Mouse (Mus musculus) adrenal gland, adult 8-10 months (tissue): Measurements from ENCODE around the gene Klhl4. TPM values are rescaled to one million over a fixed set of nuclear protein-coding genes. Genes with fewer than 3 reads are reported as not detected.

Experiments
- DNase-seq: peaks from one replicate; pipeline ENCODE4 v3.0.0; 2022
- total RNA-seq, 4 experiments: library from RNA; stranded (reverse); gene quantifications; 2 replicates each; pipeline ENCODE4 v1.2.4; 2022

Klhl4 gene
- total RNA-seq, result 1 to 10 TPM; 1.6 to 3.0 (median 2.3) TPM

DNA sequence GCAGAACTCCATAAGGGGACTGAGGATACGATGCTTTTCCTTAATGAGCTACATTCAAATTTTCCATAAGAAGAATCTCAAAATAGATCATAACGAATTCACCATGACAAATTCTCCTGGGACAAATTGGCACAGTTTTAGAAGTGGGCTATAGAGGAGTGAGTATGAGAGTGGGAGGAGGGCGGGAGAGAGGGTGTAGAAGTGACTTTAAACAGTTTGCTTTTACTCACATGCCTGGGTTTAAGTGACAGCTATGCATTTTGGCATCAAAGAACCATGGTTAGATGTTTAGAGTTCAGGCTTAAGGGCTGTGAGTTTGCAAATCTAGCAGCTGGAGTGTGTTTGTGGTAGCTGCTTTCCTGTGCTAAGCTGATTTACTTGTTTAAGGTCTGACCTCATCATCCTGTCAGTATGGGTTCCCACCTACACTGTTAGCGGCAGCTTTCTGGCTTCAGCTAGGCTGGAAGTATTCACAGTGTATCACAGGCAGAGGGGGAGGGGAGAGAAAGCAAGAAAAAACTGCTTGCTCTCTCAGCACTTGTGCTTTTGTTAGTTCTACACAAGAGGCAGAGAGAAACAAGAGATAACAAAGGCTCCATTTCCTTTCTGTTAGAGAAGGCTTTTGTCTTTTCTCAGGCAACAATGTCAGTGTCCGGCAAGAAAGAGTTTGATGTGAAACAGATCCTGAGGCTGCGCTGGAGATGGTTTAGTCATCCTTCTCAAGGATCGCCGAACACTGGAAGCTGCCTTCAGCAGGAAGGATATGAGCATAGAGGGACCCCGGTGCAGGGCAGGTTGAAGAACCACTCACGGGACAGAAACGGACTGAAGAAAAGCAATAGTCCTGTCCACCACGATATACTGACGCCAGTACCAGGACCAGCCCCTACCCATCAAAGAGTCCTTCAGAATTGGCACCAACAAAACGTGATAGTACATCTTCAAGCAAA, at the start of gene Klhl4:
Klhl4 (plus strand) TSS at position 552 of the 950 bp plus-strand sequence.
- no peak for DNase-seq

GRCm38 (mm10) chrX:114484153-114484552, 10.0 kb downstream of the Klhl4 start:
- DNase-seq, result no peak

DNA sequence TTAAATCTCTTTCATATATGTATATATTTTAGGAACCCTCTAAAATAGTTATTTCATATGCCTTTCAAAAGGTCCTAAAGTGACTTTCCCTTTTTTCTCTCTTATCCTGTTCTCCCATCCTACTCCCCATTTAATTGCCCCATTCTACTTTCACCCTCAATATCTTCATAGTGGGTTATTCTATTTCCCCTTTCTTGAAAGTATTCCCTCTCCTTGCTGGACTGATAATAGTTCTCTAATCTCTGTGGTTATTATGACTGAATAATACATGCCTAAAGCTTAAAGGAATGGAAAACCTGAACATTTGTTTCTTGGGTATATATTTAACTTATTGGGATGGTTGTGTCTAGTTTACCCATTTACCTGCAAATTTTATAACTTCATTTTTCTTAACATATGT, 12.6 kb downstream of the Klhl4 start:
- no peak for DNase-seq

- DNase-seq, result no peak
Observed at GRCm38 (mm10) chrX:114558141-114558540, 84.0 kb downstream of the Klhl4 start.

DNA sequence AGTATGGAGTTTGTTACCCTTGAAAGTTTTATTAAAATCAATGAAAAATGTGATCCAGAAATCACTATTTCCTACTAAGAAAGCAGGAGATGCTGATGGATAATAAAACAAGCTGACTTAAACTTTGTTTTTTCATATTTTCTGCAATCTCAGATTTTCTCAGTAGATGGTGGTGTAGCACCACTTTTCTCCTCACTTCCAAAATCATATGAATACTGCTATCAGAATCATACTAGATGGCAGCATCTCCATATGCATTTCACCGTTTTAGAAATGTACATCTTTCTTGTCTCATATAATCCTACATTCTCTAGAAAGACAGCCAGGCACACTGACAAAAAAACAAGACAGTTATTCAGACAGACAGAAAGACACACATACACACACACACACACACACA, 108.2 kb downstream of the Klhl4 start:
- DNase-seq, result no peak
